Mouse (Mus musculus) midbrain, postnatal 0 days (tissue): Measurements from ENCODE around the gene Ncoa4. TPM values are rescaled to one million over a fixed set of nuclear protein-coding genes. Genes with fewer than 3 reads are reported as not detected.

Experiments
- ATAC-seq: fragments of 200-750 bp; cut with Nextera tagmentation; 2 replicates; pipeline ENCODE4 v1.8.0; 2017; ENCODE audit warnings: moderate number of reproducible peaks, mild to moderate bottlenecking, moderate TSS enrichment, moderate library complexity; ENCODE audit not compliant: low FRiP score
- DNase-seq: peaks from one replicate; pipeline ENCODE4 v3.0.0-alpha.2; 2015; ENCODE audit warnings: low spot score
- H3K27ac ChIP-seq: fragments of 300-500 bp; sonication (generic); 2 replicates; pipeline ENCODE4 v1.5.1; 2014; ENCODE audit warnings: low read depth, mild to moderate bottlenecking, low read length, mixed read lengths
- H3K27me3 ChIP-seq: fragments of 300-500 bp; sonication (generic); 2 replicates; pipeline ENCODE4 v1.6.1; 2014; ENCODE audit warnings: low read length, control low read depth, mixed read lengths; ENCODE audit not compliant: insufficient read depth
- H3K36me3 ChIP-seq: fragments of 300-500 bp; sonication (generic); 2 replicates; pipeline ENCODE4 v1.6.1; 2014; ENCODE audit warnings: low read length, control low read depth, mixed read lengths; ENCODE audit not compliant: insufficient read depth
- H3K4me1 ChIP-seq: fragments of 300-500 bp; sonication (generic); 2 replicates; pipeline ENCODE4 v1.6.1; 2014; ENCODE audit warnings: mild to moderate bottlenecking, control low read depth, antibody characterized with exemption, low read length, mixed read lengths; ENCODE audit not compliant: insufficient read depth
- H3K4me2 ChIP-seq: fragments of 300-500 bp; sonication (generic); 2 replicates; pipeline ENCODE4 v1.6.1; 2014; ENCODE audit warnings: low read depth, mild to moderate bottlenecking, low read length, mixed read lengths; ENCODE audit not compliant: poor library complexity, severe bottlenecking
- H3K4me3 ChIP-seq: fragments of 300-500 bp; sonication (generic); 2 replicates; pipeline ENCODE4 v1.5.1; 2014; ENCODE audit warnings: low read depth, mild to moderate bottlenecking, low read length, moderate library complexity
- H3K9ac ChIP-seq: fragments of 300-500 bp; sonication (generic); replicated peaks from 2 replicates; pipeline ENCODE4 v1.6.1; 2014; ENCODE audit warnings: mild to moderate bottlenecking, low read length, moderate library complexity, mixed read lengths; ENCODE audit not compliant: poor library complexity, severe bottlenecking
- H3K9me3 ChIP-seq: fragments of 300-500 bp; sonication (generic); 2 replicates; pipeline ENCODE4 v1.6.1; 2016; ENCODE audit warnings: low read length, control low read depth
- CTCF ChIP-seq: IDR thresholded peaks from 2 replicates; pipeline ENCODE4 v1.5.1; 2016; ENCODE audit warnings: antibody characterized with exemption, mild to moderate bottlenecking
- WGBS: fragments of 180-500 bp; shearing (Covaris S2); extraction: QIAGEN DNeasy Blood & Tissue Kit; methylation state at CpG from one replicate; pipeline ENCODE4 v1.1.7; 2014; 5-methylcytosine and 5-hydroxymethylcytosine counted together
- polyA plus RNA-seq: library from polyadenylated mRNA; unstranded; fragments of >200 nt; fragmentation: Nextera tagmentation; extraction: Ambion mirVana; gene quantifications from 2 replicates; pipeline ENCODE4 v1.2.1, GENCODE M21; 2015
- total RNA-seq: library from RNA; depleted of rRNA; stranded (reverse); fragments of >200 nt; gene quantifications from 2 replicates; pipeline ENCODE4 v1.2.3, GENCODE M21; 2014; rRNA removed

The Ncoa4 gene
- total and polyA plus RNA-seq, 2 experiments from 2014 or later: 80.1 to 151 TPM

DNA sequence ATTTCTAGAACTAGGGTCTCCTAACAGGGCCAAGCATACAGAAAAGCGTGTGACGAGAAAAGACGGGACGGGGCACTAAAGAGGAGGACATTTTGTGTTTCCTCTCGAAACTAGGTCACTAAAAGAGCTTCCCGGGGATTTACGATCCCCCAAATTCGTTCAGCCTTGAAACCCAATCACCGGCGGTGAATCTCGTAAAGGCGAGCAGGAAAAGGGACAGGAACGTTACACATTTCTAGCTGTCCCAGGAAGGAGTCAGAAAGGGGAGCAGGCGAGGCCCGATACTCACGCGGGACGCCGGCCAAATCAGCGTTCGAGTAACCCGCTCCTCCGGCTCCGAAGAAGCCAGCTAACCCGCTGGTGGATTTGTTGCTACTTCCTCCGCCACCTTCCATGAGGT is 41.7 kb downstream of the Ncoa4 start:
- TF ChIP-seq CTCF: no peak
- H3K9ac ChIP-seq: peak overlapping the region; percentile 87
- ATAC-seq (peak; percentile 38; the same call in 1 of the 2 replicates), DNase-seq (peak; percentile 7)
- peak overlapping the region; percentile 27; the same call in 1 of the 2 replicates for H3K27ac ChIP-seq
- H3K9me3 ChIP-seq: no peaks in the 10 kb centered on the region
- WGBS: 0% methylated on average over 25 of the region's 26 CpGs
- peak overlapping the region; percentile 50 for H3K4me2 ChIP-seq
- peaks cover 15% of the 10 kb centered on the region; the same call in 1 of the 2 replicates for H3K36me3 ChIP-seq
- peak overlapping the region; percentile 99 for H3K4me3 ChIP-seq
- peaks cover 18% of the 10 kb centered on the region; the same call in 1 of the 2 replicates for H3K4me1 ChIP-seq
- no peaks in the 10 kb centered on the region for H3K27me3 ChIP-seq

DNA sequence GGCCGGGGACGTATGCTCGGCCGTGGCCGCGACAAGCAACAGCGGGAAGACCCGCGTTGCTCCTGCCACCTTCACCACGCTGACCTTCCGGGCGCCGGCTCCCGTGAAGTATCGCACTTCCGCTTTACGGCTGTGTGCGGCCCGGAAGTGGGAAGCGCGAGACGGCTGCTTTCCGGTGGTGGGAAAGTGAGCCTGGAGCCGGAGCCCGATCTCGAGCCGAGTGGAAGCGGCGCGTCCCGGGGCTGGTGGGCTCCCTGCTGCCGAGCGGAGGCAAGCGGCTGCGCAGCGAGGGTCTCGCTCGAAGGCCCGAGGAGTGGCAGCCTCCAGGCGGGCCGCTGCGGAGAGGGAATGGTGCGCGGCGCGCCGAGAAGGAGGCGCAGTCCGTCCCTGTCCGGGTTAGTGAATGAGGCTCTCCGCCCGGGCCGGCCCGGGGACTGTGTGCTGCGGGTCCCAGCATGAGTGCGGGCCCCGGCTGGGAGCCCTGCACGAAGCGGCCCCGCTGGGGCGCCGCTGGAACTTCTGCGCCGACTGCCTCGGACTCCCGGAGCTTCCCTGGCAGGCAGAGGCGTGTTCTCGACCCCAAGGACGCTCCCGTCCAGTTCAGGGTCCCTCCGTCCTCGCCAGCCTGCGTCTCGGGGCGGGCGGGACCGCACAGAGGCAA is 42.3 kb downstream of the Ncoa4 start, which contains the start of the genes Timm23 and Parg:
Timm23 (minus strand) TSS at position 108 of the 661 bp plus-strand sequence.
Parg (plus strand) TSS at position 159 of the 661 bp plus-strand sequence.
- WGBS: under 1% methylated on average over 75 of the region's 77 CpGs

DNA sequence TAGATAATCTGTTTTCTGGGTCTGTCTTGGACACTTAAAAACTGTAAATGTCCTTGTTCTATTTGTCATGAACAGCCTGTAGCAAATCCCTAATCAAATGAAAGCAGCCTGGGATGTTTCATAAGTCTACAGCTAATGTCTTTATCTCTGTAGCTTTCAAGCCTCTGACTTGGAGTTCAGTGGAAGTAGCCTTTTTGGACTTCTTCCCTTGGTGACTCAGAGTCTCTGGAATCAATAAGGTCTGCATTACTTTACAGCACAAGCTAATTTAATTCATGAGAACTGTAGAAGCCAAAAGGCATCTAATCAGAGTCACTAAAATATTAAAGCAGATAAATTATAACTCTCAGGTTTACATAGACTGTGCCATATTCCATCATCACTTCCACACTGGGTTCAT is 66.9 kb downstream of the Ncoa4 start:
- Histone ChIP-seq H3K9me3 (no peaks in the 10 kb centered on the region), H3K36me3 (0 out of 2 replicates have a peak, but pooled peaks cover 2% of the 10 kb centered on the region), H3K27me3 (no peaks in the 10 kb centered on the region), H3K4me3 (no peak overlapping the region), H3K4me1 (no peaks in the 10 kb centered on the region), H3K9ac (no peak overlapping the region), H3K4me2 (no peak overlapping the region), H3K27ac (no peak overlapping the region)
- TF ChIP-seq CTCF: no peak
- DNase-seq: no peak
- no peak for ATAC-seq

More for the DNA sequence above, 42.3 kb downstream of the Ncoa4 start, which contains the start of the genes Timm23 and Parg:
- H3K9ac ChIP-seq: peak within 1 kb of the TSS; percentile 87
- peak; percentile 90 for ATAC-seq
- peak within 1 kb of the TSS; percentile 99 for H3K4me3 ChIP-seq
- no peaks in the 10 kb centered on the region for H3K9me3 ChIP-seq
- no peak for TF ChIP-seq CTCF
- H3K4me1 ChIP-seq: peaks cover 18% of the 10 kb centered on the region; the same call in 1 of the 2 replicates
- H3K4me2 ChIP-seq: peak within 1 kb of the TSS; percentile 58
- H3K27me3 ChIP-seq: no peaks in the 10 kb centered on the region
- peaks cover 13% of the 10 kb centered on the region; the same call in 1 of the 2 replicates for H3K36me3 ChIP-seq
- peak; percentile 91 for DNase-seq
- peak within 1 kb of the TSS; percentile 76 for H3K27ac ChIP-seq

DNA sequence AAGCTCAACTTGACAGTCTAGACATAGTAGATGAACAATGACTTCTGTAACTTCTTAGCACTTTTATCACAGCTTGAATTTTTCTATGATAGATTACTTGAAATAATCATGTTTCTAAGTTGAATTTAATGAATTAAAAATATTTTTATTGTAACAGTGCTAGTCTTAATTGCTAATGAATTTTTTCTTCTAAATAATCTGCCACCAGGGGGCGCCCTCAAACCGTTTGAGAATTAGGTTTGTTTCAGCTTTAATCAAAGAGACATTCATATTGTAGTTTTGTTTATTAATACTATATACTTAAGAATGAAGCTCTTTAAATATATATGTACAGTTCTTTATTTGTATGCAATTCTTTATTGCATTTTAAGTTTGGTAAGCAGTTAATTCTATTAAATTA is 69.3 kb downstream of the Ncoa4 start:
- Histone ChIP-seq H3K36me3 (0 out of 2 replicates have a peak, but pooled peaks cover 2% of the 10 kb centered on the region), H3K4me2 (no peak overlapping the region), H3K9me3 (no peaks in the 10 kb centered on the region), H3K9ac (no peak overlapping the region), H3K27me3 (no peaks in the 10 kb centered on the region), H3K27ac (no peak overlapping the region), H3K4me1 (no peaks in the 10 kb centered on the region), H3K4me3 (no peak overlapping the region)
- DNase-seq (peak; percentile 74), ATAC-seq (no peak)
- WGBS: 0% methylated on average over 2 of the region's 2 CpGs
- peak; percentile 80 for TF ChIP-seq CTCF

Other genes with a start within 250 kb of the Ncoa4 start
- gene Galnt15, start 130.9 kb upstream of the Ncoa4 start, total RNA-seq: 1.9 TPM in 2 replicates
- 0.59 and 0.77 TPM in 2 replicates for gene Galnt15, start 130.9 kb upstream of the Ncoa4 start, polyA plus RNA-seq
- 22.6 and 28.2 TPM in 2 replicates for gene Oxnad1, start 74.5 kb upstream of the Ncoa4 start, total RNA-seq
- gene Oxnad1, start 74.5 kb upstream of the Ncoa4 start, polyA plus RNA-seq: 17.8 and 20.0 TPM in 2 replicates
- 45.7 and 52.2 TPM in 2 replicates for gene Dph3, start 74.1 kb upstream of the Ncoa4 start, total RNA-seq
- 71.1 and 76.0 TPM in 2 replicates for gene Dph3, start 74.1 kb upstream of the Ncoa4 start, polyA plus RNA-seq
- not detected in 2 replicates for gene Msmb, start 17.8 kb upstream of the Ncoa4 start, total RNA-seq
- gene Msmb, start 17.8 kb upstream of the Ncoa4 start, polyA plus RNA-seq: not detected in 2 replicates
- 107 and 113 TPM in 2 replicates for gene Timm23, start 42.0 kb downstream of the Ncoa4 start, total RNA-seq
- 242 and 251 TPM in 2 replicates for gene Timm23, start 42.0 kb downstream of the Ncoa4 start, polyA plus RNA-seq
- gene Parg, start 42.1 kb downstream of the Ncoa4 start, total RNA-seq: 40.7 and 45.9 TPM in 2 replicates
- gene Parg, start 42.1 kb downstream of the Ncoa4 start, polyA plus RNA-seq: 24.7 and 25.7 TPM in 2 replicates
- gene Ogdhl, start 162.2 kb downstream of the Ncoa4 start, total RNA-seq: 36.4 and 38.6 TPM in 2 replicates
- 25.5 and 25.8 TPM in 2 replicates for gene Ogdhl, start 162.2 kb downstream of the Ncoa4 start, polyA plus RNA-seq
- gene 1700024G13Rik, start 228.5 kb downstream of the Ncoa4 start, total RNA-seq: 1.8 TPM in 1 of 2 replicates, not detected in the other
- gene 1700024G13Rik, start 228.5 kb downstream of the Ncoa4 start, polyA plus RNA-seq: 0.67 and 0.68 TPM in 2 replicates